In the genomic region with DNA sequence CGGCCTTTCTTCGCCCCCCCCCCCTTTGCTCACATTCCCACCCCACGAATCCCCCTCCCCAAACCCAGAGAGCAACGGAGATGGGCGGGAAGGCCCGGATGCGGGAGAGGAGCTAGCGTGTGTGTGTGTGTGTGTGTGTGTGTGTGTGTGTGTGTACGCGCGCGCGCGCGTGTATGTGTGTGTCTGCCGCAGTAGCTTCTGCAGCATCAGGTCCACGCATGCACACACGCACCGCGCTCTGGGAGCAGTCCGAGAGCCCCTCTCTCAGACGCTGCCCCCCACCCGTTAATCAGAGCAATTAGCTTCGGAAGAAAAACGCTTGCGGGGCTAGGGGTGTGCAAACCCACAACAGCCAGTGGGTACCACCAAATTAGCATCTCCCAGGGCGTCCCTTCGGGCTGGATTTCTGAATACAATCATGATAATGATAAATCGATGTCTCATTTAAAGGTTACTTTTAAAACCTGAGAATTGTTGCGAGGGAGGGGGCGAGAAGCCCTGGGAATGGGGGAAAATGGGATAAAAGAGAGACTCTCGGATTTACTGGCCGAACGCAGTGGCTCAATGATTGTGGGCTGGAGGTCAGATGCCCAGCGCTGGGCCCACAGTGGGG, we compare ENCODE assay signal across 8 mouse cellular contexts. TPM values are rescaled to one million over a fixed set of nuclear protein-coding genes. Genes with fewer than 3 reads are reported as not detected.
DNase-seq lines count a peak whose midpoint lies in the region; ATAC-seq and TF ChIP-seq lines count a peak whose summit lies in the region.

No protein-coding gene starts in this region.

- H3K9me3 ChIP-seq in ES-Bruce4 (replicated peaks; ENCODE audit: control insufficient read depth, insufficient read depth, low read length, poor library complexity, severe bottlenecking) = no peaks in the 10 kb centered on the region
- H3K9me3 ChIP-seq in intestine, embryonic 14.5 days (ENCODE audit: control insufficient read depth, low read length) = no peaks in the 10 kb centered on the region
- no peaks in the 10 kb centered on the region for H3K9me3 ChIP-seq in neural tube, embryonic 14.5 days (ENCODE audit: control insufficient read depth, low read length)

- no peak for TF ChIP-seq CTCF in layer of hippocampus, adult 2 months (conservative IDR thresholded peaks at IDR 0.05)
- TF ChIP-seq CTCF in ES-Bruce4 (IDR thresholded peaks at IDR 0.05; ENCODE audit: low read depth, low read length) = no peak

- peaks cover 56% of the 10 kb centered on the region for H3K27me3 ChIP-seq in ES-Bruce4 (ENCODE audit: control insufficient read depth, insufficient read depth, low read length, poor library complexity, severe bottlenecking)
- H3K27me3 ChIP-seq in intestine, embryonic 14.5 days (replicated peaks; ENCODE audit: control insufficient read depth, insufficient read depth, low read length) = peaks cover 88% of the 10 kb centered on the region
- H3K27me3 ChIP-seq in neural tube, embryonic 14.5 days (ENCODE audit: control insufficient read depth, insufficient read depth, low read length) = peaks cover 33% of the 10 kb centered on the region

- H3K4me1 ChIP-seq in ES-Bruce4 (ENCODE audit: control insufficient read depth, insufficient read depth, low read length) = peaks cover 5% of the 10 kb centered on the region
- peaks cover 36% of the 10 kb centered on the region for H3K4me1 ChIP-seq in intestine, embryonic 14.5 days (replicated peaks; ENCODE audit: control insufficient read depth, insufficient read depth, low read length)
- H3K4me1 ChIP-seq in neural tube, embryonic 14.5 days (ENCODE audit: control insufficient read depth, insufficient read depth, low read length) = peaks cover 47% of the 10 kb centered on the region

- H3K9ac ChIP-seq in ES-Bruce4 (ENCODE audit: low read depth, poor library complexity, severe bottlenecking) = peak overlapping the region; percentile 17; the same call in 1 of the 2 replicates
- H3K9ac ChIP-seq in intestine, embryonic 14.5 days (ENCODE audit: low read length) = no peak overlapping the region
- peak overlapping the region; percentile 37 for H3K9ac ChIP-seq in neural tube, embryonic 14.5 days (replicated peaks; ENCODE audit: low read depth, low read length)

- no peak for DNase-seq in layer of hippocampus, adult 2 months (ENCODE audit: low spot score in 2 of 2)
- DNase-seq in layer of hippocampus, adult 11-12 months (ENCODE audit: low spot score) = no peak
- DNase-seq in cerebellum, postnatal 36 days = peak; percentile 57 to 60
- DNase-seq in intestine, embryonic 14.5 days (ENCODE audit: low spot score) = peak; percentile 71
- DNase-seq in ovary, postnatal 36 days (ENCODE audit: low spot score) = no peak
- no peak for DNase-seq in ovary, adult 18-20 months (ENCODE audit: low spot score)

- H3K27ac ChIP-seq in layer of hippocampus, adult 2 months = peak overlapping the region; percentile 99
- H3K27ac ChIP-seq in ES-Bruce4 (ENCODE audit: insufficient read depth, low read length) = no peak overlapping the region
- no peak overlapping the region for H3K27ac ChIP-seq in intestine, embryonic 14.5 days (ENCODE audit: low read depth)
- peak overlapping the region; percentile 94 for H3K27ac ChIP-seq in neural tube, embryonic 14.5 days (ENCODE audit: low read depth, low read length)

- H3K4me2 ChIP-seq in intestine, embryonic 14.5 days (ENCODE audit: low read length) = peak overlapping the region; percentile 66
- H3K4me2 ChIP-seq in neural tube, embryonic 14.5 days (ENCODE audit: low read depth, low read length) = peak overlapping the region; percentile 60

- no peak for TF ChIP-seq EP300 in ES-Bruce4 (IDR thresholded peaks at IDR 0.05; ENCODE audit: insufficient read depth, low read depth, low read length)

- no peak; the same call in 1 of the 2 replicates for ATAC-seq in intestine, embryonic 14.5 days (replicated peaks; ENCODE audit: low FRiP score, low TSS enrichment, low read depth)
- peak; percentile 54 for ATAC-seq in neural tube, embryonic 14.5 days (ENCODE audit: low read depth)

- no peaks in the 10 kb centered on the region for H3K36me3 ChIP-seq in ES-Bruce4 (ENCODE audit: control insufficient read depth, insufficient read depth, low read length, poor library complexity, severe bottlenecking)
- no peaks in the 10 kb centered on the region for H3K36me3 ChIP-seq in intestine, embryonic 14.5 days (ENCODE audit: control insufficient read depth, insufficient read depth, low read length)
- no peaks in the 10 kb centered on the region for H3K36me3 ChIP-seq in neural tube, embryonic 14.5 days (ENCODE audit: control insufficient read depth, insufficient read depth, low read length)

- under 1% methylated on average over 34 of the region's 35 CpGs for WGBS in intestine, embryonic 14.5 days
- WGBS in neural tube, embryonic 14.5 days = 1% methylated on average over 28 of the region's 35 CpGs

- no peak for TF ChIP-seq POLR2A in ES-Bruce4 (IDR thresholded peaks at IDR 0.05; ENCODE audit: insufficient read depth, low read length)

- peak overlapping the region; percentile 48 for H3K4me3 ChIP-seq in layer of hippocampus, adult 2 months
- H3K4me3 ChIP-seq in ES-Bruce4 (ENCODE audit: low read depth, low read length) = peak overlapping the region; percentile 33
- H3K4me3 ChIP-seq in intestine, embryonic 14.5 days (ENCODE audit: low read depth, low read length) = peak overlapping the region; percentile 28
- peak overlapping the region; percentile 31 for H3K4me3 ChIP-seq in neural tube, embryonic 14.5 days (ENCODE audit: low read depth, low read length)

RNA-seq across cellular contexts. Expression of a gene that starts 13.1 kb away (rescaled TPM):
- 10 to 100 TPM; 10.2 to 11.3 TPM for total RNA-seq in layer of hippocampus, adult 2 months (2021)
- polyA plus RNA-seq in ES-Bruce4 (2011; ENCODE audit: insufficient read depth, insufficient read length, low read depth, missing spikeins) = 0.75 and 1.7 TPM in 2 replicates
- 7.7 and 11.4 TPM in 2 replicates for polyA plus RNA-seq in intestine, embryonic 14.5 days (2014; fragmentation: Nextera tagmentation; extraction: Ambion mirVana)
- 7.7 and 10.1 TPM in 2 replicates for polyA plus RNA-seq in neural tube, embryonic 14.5 days (2014; fragmentation: Nextera tagmentation; extraction: Ambion mirVana)

RNA-seq across cellular contexts. Expression of a gene that starts 31.1 kb away (rescaled TPM):
- 1 to 10 TPM; 2.9 to 3.1 TPM for total RNA-seq in layer of hippocampus, adult 2 months (2021)
- 11.6 and 12.9 TPM in 2 replicates for polyA plus RNA-seq in ES-Bruce4 (2011; ENCODE audit: insufficient read depth, insufficient read length, low read depth, missing spikeins)
- 31.5 and 32.0 TPM in 2 replicates for polyA plus RNA-seq in intestine, embryonic 14.5 days (2014; fragmentation: Nextera tagmentation; extraction: Ambion mirVana)
- 5.7 and 11.5 TPM in 2 replicates for polyA plus RNA-seq in neural tube, embryonic 14.5 days (2014; fragmentation: Nextera tagmentation; extraction: Ambion mirVana)

RNA-seq across cellular contexts. Expression of a gene that starts 32.2 kb away (rescaled TPM):
- total RNA-seq in layer of hippocampus, adult 2 months (2021) = 10 to 100 TPM; 53.7 to 60.4 TPM
- 0.32 and 0.46 TPM in 2 replicates for polyA plus RNA-seq in ES-Bruce4 (2011; ENCODE audit: insufficient read depth, insufficient read length, low read depth, missing spikeins)
- 9.9 and 10.5 TPM in 2 replicates for polyA plus RNA-seq in intestine, embryonic 14.5 days (2014; fragmentation: Nextera tagmentation; extraction: Ambion mirVana)
- polyA plus RNA-seq in neural tube, embryonic 14.5 days (2014; fragmentation: Nextera tagmentation; extraction: Ambion mirVana) = 14.5 and 15.1 TPM in 2 replicates

Comparison
In these comparisons a context has a peak if more than half of its experiments do, and no peak if none do; other contexts are left out.
1. DNase-seq: peak in cerebellum, postnatal 36 days (2 of 2) and intestine, embryonic 14.5 days (single experiment); none in layer of hippocampus, adult 2 months (0 of 2), layer of hippocampus, adult 11-12 months (single experiment), ovary, postnatal 36 days (single experiment) and ovary, adult 18-20 months (single experiment).
2. H3K27ac ChIP-seq: peak in layer of hippocampus, adult 2 months (single experiment) and neural tube, embryonic 14.5 days (single experiment); none in ES-Bruce4 (single experiment) and intestine, embryonic 14.5 days (single experiment).
3. Peak in every context shown above with its lines, with median percentiles within 50 percentile points of each other: H3K4me3 ChIP-seq.